Mouse (Mus musculus) lung, postnatal 0 days (tissue): ENCODE measurements at regions not wholly inside any gene's neighbourhood (a gene's known extent, or its start where the extent isn't known, plus 50 kb on each side); places are given as distances from the start of the nearest gene placed in this dataset.

Source experiments
- CTCF ChIP-seq: IDR thresholded peaks from 2 replicates; pipeline ENCODE4 v1.5.1; 2016; ENCODE audit warnings: antibody characterized with exemption, mild to moderate bottlenecking
- EP300 ChIP-seq: IDR thresholded peaks from 2 replicates; pipeline ENCODE4 v1.6.1; 2016; ENCODE audit warnings: antibody characterized with exemption, mild to moderate bottlenecking, control low read depth

GRCm38 (mm10) chr1:151111683-151112082, 70.7 kb upstream of the Gm47985 start:
- peak; percentile 63 for TF ChIP-seq EP300
- TF ChIP-seq CTCF = no peak
